Mouse (Mus musculus) erythroblast, embryonic 14.5 days (primary cell): ENCODE results near the gene Ctnnd2. TPM values are rescaled to one million over a fixed set of nuclear protein-coding genes. Genes with fewer than 3 reads are reported as not detected.

ENCODE experiments used
- H3K27me3 ChIP-seq: 2 replicates; pipeline ENCODE4 v1.6.1; 2012; ENCODE audit warnings: inconsistent platforms; ENCODE audit not compliant: control insufficient read depth
- H3K36me3 ChIP-seq: 2 replicates; pipeline ENCODE4 v1.6.1; 2012; ENCODE audit warnings: mild to moderate bottlenecking, inconsistent platforms; ENCODE audit not compliant: control insufficient read depth
- H3K4me1 ChIP-seq: 2 replicates; pipeline ENCODE4 v1.6.1; 2012; ENCODE audit warnings: inconsistent platforms; ENCODE audit not compliant: control insufficient read depth
- H3K4me3 ChIP-seq: replicated peaks from 2 replicates; pipeline ENCODE3; 2012; ENCODE audit warnings: moderate library complexity, mild to moderate bottlenecking, inconsistent platforms
- H3K9me3 ChIP-seq: 2 replicates; pipeline ENCODE4 v1.6.1; 2012; ENCODE audit warnings: low read length, inconsistent platforms, mixed read lengths; ENCODE audit not compliant: control insufficient read depth
- GATA1 ChIP-seq: IDR thresholded peaks from 2 replicates; pipeline ENCODE4 v1.6.1; 2012; ENCODE audit warnings: low read length, inconsistent platforms, mixed read lengths
- TAL1 ChIP-seq: IDR thresholded peaks from 3 replicates; pipeline ENCODE4 v1.6.1; 2012; ENCODE audit warnings: low read length, inconsistent platforms, mixed read lengths
- polyA plus RNA-seq: library from polyadenylated mRNA; stranded (reverse); fragments of >175 nt; gene quantifications from 2 replicates; pipeline ENCODE4 v1.2.3, GENCODE M21; 2012

Ctnnd2 gene
- polyA plus RNA-seq, 1 experiment, result not detected

DNA sequence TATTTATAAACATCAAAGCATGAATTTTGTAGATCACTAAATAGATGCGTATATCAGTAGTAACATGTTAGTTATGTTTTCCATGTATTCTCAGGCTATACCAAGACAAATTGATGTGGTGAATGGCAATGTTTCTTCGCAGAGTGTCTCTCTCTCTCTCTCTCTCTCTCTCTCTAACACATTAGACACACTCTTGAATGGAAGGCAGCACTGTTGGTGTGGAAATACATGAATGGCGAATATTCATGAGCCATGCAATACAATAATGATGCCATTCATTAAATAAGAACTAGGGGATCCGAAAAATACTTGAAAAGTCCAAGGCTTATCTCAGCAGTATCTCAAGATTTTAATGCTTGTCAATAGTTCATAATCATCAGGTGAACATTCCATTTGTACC is 106.2 kb downstream of the Ctnnd2 start:
- TF ChIP-seq TAL1 (no peak), GATA1 (no peak)
- Histone ChIP-seq H3K4me1 (no peaks in the 10 kb centered on the region), H3K4me3 (no peak overlapping the region), H3K36me3 (no peaks in the 10 kb centered on the region), H3K9me3 (0 out of 2 replicates have a peak, but pooled peaks cover 2% of the 10 kb centered on the region), H3K27me3 (no peaks in the 10 kb centered on the region)

DNA sequence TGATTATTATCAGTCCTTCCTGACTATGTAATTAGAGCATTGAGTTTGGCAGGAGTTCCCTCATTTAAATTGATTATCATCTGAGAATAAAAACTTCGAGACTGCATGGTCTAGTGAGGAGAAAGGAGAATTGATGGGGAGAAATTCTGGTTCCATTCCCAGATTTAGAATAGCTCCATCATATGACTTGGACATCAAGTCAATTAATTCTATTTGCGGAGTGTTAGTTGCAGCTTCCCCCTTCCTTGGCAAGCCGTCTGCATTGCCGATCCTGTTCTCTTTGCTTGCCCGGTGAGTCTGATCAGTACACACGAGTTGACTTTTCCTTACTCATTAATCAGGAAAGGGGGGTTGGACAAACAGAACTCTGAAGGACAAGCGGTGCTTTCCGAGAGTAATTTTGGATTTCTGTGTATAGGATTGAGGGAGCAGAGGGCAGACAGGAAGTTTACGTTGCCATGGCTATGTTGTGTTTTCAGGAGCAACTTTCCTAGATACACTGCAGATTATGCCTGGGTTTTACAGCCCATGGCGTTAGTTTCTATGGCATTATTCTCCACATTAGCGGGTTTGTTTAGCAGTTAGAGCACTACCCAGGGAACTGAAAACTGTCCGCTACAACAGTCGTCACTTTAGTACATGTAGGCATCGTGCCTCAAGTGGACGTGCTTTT is 113.3 kb downstream of the Ctnnd2 start:
- TF ChIP-seq TAL1 (no peak), GATA1 (no peak)
- Histone ChIP-seq H3K27me3 (no peaks in the 10 kb centered on the region), H3K4me3 (peak overlapping the region; percentile 26), H3K4me1 (no peaks in the 10 kb centered on the region), H3K9me3 (peaks cover 9% of the 10 kb centered on the region), H3K36me3 (no peaks in the 10 kb centered on the region)

DNA sequence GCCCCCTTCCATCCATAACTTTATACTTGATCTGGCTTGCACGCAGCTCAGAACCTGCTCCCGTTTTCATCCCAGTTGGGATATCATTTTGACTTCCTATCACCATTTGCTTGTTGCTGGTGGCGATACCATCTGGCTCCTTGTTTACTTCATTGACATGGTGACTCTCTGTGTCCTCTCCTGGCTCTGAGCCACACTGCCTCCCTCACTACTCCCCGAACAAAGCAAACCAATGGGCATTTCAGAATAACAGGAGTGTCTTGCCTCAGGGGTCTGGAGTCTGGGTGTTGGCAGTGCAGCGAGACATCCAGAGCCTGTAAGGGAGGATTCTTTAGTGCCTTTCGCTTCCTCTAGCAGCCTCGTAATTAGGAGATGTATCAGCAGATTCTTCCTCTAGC is 113.9 kb downstream of the Ctnnd2 start:
- H3K27me3 ChIP-seq, result no peaks in the 10 kb centered on the region
- TF ChIP-seq TAL1, result no peak
- H3K9me3 ChIP-seq, result peaks cover 9% of the 10 kb centered on the region
- no peaks in the 10 kb centered on the region for H3K4me1 ChIP-seq
- no peaks in the 10 kb centered on the region for H3K36me3 ChIP-seq
- peak overlapping the region; percentile 26 for H3K4me3 ChIP-seq

DNA sequence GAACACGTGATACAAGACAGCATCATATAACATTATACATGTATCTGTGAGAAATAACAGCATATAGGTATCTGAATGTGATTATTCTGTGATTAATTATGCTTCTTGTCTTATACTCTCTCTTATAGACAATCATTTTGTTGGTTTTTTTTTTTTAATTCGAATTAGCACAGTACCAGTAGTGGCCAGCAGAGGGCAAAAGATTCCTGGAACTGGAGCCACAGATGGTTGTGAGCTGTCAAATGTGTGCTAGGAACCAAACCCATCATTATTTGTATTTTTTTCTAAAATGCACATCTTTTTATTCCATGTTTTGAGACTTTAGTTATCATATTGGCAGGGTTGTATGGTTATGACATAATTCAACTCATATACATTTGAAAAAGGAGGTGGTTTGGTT is 130.4 kb downstream of the Ctnnd2 start:
- H3K9me3 ChIP-seq, result peaks cover 30% of the 10 kb centered on the region
- H3K36me3 ChIP-seq, result no peaks in the 10 kb centered on the region
- TF ChIP-seq GATA1 (no peak), TAL1 (no peak)
- no peak overlapping the region for H3K4me3 ChIP-seq
- H3K27me3 ChIP-seq, result no peaks in the 10 kb centered on the region
- no peaks in the 10 kb centered on the region for H3K4me1 ChIP-seq

DNA sequence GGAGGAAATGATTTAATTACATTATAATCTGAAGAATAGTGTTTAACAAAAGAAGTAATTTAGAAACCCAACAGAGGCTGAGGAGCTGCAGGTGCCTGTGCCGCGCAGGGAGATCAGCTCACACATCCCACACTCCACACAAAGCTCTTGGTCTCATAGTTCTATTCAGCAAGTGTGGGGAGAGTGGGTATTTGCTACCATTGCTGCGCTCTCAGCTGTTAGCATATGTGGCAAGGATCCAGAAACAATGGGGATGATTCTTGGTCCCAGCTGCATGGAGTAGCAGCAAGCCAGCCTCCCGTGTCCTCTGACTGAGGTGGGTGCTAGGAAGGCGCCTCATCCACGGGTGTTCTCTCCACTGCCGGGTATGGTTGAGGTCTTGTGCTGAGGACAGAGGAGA is 134.0 kb downstream of the Ctnnd2 start:
- Histone ChIP-seq H3K9me3 (peaks cover 17% of the 10 kb centered on the region), H3K27me3 (no peaks in the 10 kb centered on the region), H3K4me1 (no peaks in the 10 kb centered on the region), H3K4me3 (no peak overlapping the region), H3K36me3 (no peaks in the 10 kb centered on the region)
- no peak for TF ChIP-seq GATA1
- TF ChIP-seq TAL1, result no peak

DNA sequence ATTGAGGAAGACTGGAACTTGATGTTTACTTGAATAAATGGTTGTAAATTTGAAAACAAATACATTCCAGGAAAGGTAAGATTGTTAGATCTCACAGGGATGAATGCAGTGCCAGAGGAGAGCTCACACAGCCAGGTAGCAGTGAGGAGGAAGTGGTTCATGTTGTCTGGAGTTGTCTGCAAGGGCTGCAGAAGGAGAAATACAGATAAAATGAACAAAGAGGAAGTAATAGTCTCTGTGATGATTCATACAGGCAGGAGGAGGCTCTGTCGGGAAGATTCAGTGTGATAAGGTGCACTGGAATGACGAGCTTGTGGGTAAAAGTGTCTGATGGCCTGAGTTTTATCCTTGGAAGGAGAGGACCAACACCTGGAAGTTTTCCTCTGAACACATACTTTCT is 150.2 kb downstream of the Ctnnd2 start:
- Histone ChIP-seq H3K4me1 (no peaks in the 10 kb centered on the region), H3K4me3 (no peak overlapping the region), H3K9me3 (peaks cover 9% of the 10 kb centered on the region; the same call in 1 of the 2 replicates), H3K36me3 (no peaks in the 10 kb centered on the region), H3K27me3 (no peaks in the 10 kb centered on the region)
- TF ChIP-seq GATA1 (no peak), TAL1 (no peak)

DNA sequence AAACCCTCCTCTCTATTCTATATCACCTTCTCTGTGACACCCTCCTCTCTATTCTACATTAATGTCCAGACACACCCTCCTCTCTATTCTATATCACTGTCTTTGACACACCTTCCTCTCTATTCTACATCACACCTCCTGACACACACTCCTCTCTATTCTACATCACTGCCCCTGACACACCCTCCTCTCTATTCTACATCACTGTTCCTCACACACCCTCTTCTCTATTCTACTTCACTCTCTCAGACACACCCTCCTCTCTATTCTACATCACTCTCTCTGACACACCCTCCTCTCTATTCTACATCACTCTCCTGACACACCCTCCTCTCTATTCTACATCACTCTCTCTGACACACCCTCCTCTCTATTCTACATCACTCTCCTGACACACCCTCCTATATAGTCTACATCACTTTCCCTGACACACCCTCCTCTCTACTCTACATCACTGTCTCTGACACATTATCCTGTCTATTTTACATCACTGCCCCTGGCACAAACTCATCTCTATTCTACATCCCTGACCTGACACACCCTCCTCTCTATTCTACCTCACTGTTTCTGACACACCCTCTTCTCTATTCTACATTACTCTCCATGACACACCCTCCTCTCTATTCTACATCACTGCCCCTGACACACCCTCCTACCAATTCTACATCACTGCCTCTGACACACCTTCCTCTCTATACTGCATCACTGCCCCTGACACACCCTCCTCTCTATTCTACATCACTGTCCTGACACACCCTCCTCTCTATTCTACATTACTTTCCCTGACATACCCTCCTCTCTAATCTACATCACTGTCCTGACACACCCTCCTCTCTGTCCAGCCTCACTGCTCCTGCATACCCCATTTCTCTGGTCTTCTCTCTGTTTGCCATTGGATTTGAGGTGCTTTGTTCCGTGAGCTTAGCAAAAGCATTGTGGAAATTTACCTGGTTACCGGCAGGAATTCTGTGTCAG is 161.2 kb downstream of the Ctnnd2 start:
- Histone ChIP-seq H3K4me1 (no peaks in the 10 kb centered on the region), H3K4me3 (no peak overlapping the region), H3K27me3 (no peaks in the 10 kb centered on the region), H3K9me3 (peaks cover 2% of the 10 kb centered on the region; the same call in 1 of the 2 replicates), H3K36me3 (no peaks in the 10 kb centered on the region)
- TF ChIP-seq GATA1 (no peak), TAL1 (no peak)

DNA sequence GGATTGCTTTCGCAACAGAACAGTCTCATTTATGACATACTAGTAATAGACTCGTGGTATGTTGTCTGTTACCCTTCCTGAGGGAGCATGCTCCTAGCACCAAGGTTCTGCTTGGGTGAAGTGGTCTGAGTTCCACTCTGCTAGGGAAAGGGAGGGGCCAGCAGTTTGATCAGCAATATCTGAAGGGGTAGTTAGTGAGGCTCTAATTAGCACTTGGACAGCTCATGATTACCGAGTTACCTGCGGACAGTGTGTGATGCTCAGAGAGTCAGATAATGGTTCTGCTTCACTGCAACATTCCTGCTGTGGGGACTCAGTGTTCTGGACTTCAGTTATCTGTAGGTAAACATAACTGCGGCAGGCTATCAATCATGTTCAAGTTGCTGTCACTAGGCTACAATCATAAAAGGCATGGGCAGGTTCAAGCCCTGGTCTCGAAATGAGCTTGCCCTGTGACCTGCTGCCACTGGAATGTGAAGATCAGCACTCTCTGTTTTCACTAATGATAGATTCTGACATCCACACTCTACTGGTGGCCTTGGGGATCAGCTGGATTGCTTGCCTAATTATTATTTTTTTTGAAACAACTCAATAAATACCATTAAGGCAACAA is 166.3 kb downstream of the Ctnnd2 start:
- Histone ChIP-seq H3K27me3 (no peaks in the 10 kb centered on the region), H3K36me3 (no peaks in the 10 kb centered on the region), H3K4me1 (no peaks in the 10 kb centered on the region), H3K4me3 (no peak overlapping the region), H3K9me3 (peaks cover 10% of the 10 kb centered on the region; the same call in 1 of the 2 replicates)
- TF ChIP-seq GATA1, result no peak
- no peak for TF ChIP-seq TAL1

DNA sequence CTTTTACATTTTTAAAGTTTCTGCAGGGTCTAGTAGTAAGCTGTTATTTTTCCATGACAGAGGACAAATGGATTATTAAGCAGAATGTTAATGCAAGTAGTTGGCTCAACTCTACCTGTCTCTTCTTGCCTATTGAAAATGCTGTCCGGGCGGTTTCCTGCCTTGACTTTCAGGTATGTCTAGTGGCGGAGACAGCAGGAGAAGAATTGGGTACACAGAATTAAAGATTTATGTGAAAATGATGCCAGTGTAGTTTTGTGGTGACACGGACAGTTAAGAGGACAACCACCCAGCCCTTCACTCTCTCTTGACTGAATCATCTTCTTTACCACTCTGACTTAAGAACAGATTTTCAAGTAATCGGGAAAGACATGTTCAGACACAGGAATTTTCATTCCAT is 173.4 kb downstream of the Ctnnd2 start:
- Histone ChIP-seq H3K4me3 (no peak overlapping the region), H3K27me3 (no peaks in the 10 kb centered on the region), H3K4me1 (no peaks in the 10 kb centered on the region), H3K36me3 (no peaks in the 10 kb centered on the region), H3K9me3 (peaks cover 3% of the 10 kb centered on the region; the same call in 1 of the 2 replicates)
- no peak for TF ChIP-seq GATA1
- no peak for TF ChIP-seq TAL1
